Mouse (Mus musculus) lung, adult 2 months (tissue): Measurements from ENCODE around the gene Lrrn3.

Experiments
- CTCF ChIP-seq: fragments of 200-500 bp; IDR thresholded peaks from 2 replicates; pipeline ENCODE4 v1.5.1; 2011; ENCODE audit warnings: mild to moderate bottlenecking, low read length, control low read depth; ENCODE audit not compliant: insufficient read depth
- POLR2A ChIP-seq: fragments of 200-500 bp; IDR thresholded peaks from 2 replicates; pipeline ENCODE4 v1.6.1; 2011; ENCODE audit warnings: low read depth, mild to moderate bottlenecking, control low read depth, low read length, borderline replicate concordance; ENCODE audit errors: extremely low read depth

DNA sequence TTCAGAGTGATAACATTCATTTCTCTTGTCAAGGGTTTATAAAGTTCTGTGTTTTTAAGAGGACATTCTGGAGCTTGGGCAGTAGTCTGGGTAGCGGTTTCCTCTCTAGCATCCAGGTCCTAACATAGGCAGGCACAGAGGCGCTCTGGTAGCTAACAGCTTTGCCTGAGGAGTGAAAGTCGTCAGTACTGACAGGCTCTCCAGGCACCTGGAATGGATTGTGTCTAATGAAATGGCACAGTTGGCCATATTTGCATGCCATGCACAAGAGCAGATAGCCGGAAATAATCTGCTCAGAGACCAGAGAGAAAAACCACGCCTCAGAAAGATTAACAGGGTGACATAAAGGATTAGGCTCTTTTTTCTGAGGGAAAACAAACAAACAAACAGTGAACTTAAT is 58.8 kb downstream of the Lrrn3 start:
- TF ChIP-seq CTCF: no peak
- TF ChIP-seq POLR2A: no peak
